Mouse (Mus musculus): ENCODE measurements around the gene Kcnk18. TPM values are rescaled to one million over a fixed set of nuclear protein-coding genes. Genes with fewer than 3 reads are reported as not detected.
A peak's percentile ranks its signal among the peaks of the same experiment; 100 is the strongest.

Kcnk18 gene
- total and polyA plus RNA-seq, 2 experiments, result not detected

- Histone ChIP-seq H3K27ac (replicated peaks; ENCODE audit: insufficient read depth, low read depth, low read length) (no peak overlapping the region), H3K79me2 (ENCODE audit: control insufficient read depth, insufficient read depth, low read length) (no peaks in the 10 kb centered on the region), H3K9ac (ENCODE audit: low read depth, low read length) (no peak overlapping the region), H3K27me3 (ENCODE audit: control insufficient read depth, insufficient read depth, low read length) (no peaks in the 10 kb centered on the region; the same call in 1 of the 2 replicates), H3K4me3 (ENCODE audit: insufficient read depth, low read depth, low read length) (no peak overlapping the region), H3K4me1 (ENCODE audit: control insufficient read depth, insufficient read depth, low read length) (no peaks in the 10 kb centered on the region), H3K36me3 (ENCODE audit: control insufficient read depth, insufficient read depth, low read length) (no peaks in the 10 kb centered on the region)
- TF ChIP-seq POLR2A (IDR thresholded peaks at IDR 0.05; ENCODE audit: extremely low read depth, insufficient read depth, low read length) (no peak), CTCF (IDR thresholded peaks at IDR 0.05; ENCODE audit: low read depth, low read length) (no peak)
- DNase-seq (ENCODE audit: extremely low read depth, low read depth, low spot score), result no peak
- WGBS, result 82% methylated on average over 4 of the region's 4 CpGs
Observed at GRCm38 (mm10) chr19:59248144-59248543, 29.1 kb downstream of the Kcnk18 start.

- H3K4me1 ChIP-seq (ENCODE audit: control insufficient read depth, insufficient read depth, low read length), result no peaks in the 10 kb centered on the region
- TF ChIP-seq POLR2A (IDR thresholded peaks at IDR 0.05; ENCODE audit: extremely low read depth, insufficient read depth, low read length) (no peak), CTCF (IDR thresholded peaks at IDR 0.05; ENCODE audit: low read depth, low read length) (no peak)
- no peak overlapping the region for H3K4me3 ChIP-seq (ENCODE audit: insufficient read depth, low read depth, low read length)
- no peak overlapping the region for H3K27ac ChIP-seq (replicated peaks; ENCODE audit: insufficient read depth, low read depth, low read length)
- DNase-seq (ENCODE audit: extremely low read depth, low read depth, low spot score), result no peak
- H3K79me2 ChIP-seq (ENCODE audit: control insufficient read depth, insufficient read depth, low read length), result no peaks in the 10 kb centered on the region
- no peaks in the 10 kb centered on the region; the same call in 1 of the 2 replicates for H3K27me3 ChIP-seq (ENCODE audit: control insufficient read depth, insufficient read depth, low read length)
- WGBS, result 77% methylated on average over 11 of the region's 11 CpGs
- no peaks in the 10 kb centered on the region for H3K36me3 ChIP-seq (ENCODE audit: control insufficient read depth, insufficient read depth, low read length)
- H3K9ac ChIP-seq (ENCODE audit: low read depth, low read length), result no peak overlapping the region
Observed at GRCm38 (mm10) chr19:59248553-59249286, 29.7 kb downstream of the Kcnk18 start.

- no peak overlapping the region for H3K4me3 ChIP-seq (ENCODE audit: insufficient read depth, low read depth, low read length)
- no peaks in the 10 kb centered on the region for H3K4me1 ChIP-seq (ENCODE audit: control insufficient read depth, insufficient read depth, low read length)
- no peaks in the 10 kb centered on the region for H3K36me3 ChIP-seq (ENCODE audit: control insufficient read depth, insufficient read depth, low read length)
- H3K27me3 ChIP-seq (ENCODE audit: control insufficient read depth, insufficient read depth, low read length), result peaks cover 3% of the 10 kb centered on the region; the same call in 1 of the 2 replicates
- no peak for TF ChIP-seq POLR2A (IDR thresholded peaks at IDR 0.05; ENCODE audit: extremely low read depth, insufficient read depth, low read length)
- no peak for TF ChIP-seq CTCF (IDR thresholded peaks at IDR 0.05; ENCODE audit: low read depth, low read length)
- H3K9ac ChIP-seq (ENCODE audit: low read depth, low read length), result no peak overlapping the region
- no peak for DNase-seq (ENCODE audit: extremely low read depth, low read depth, low spot score)
- H3K79me2 ChIP-seq (ENCODE audit: control insufficient read depth, insufficient read depth, low read length), result no peaks in the 10 kb centered on the region
- 74% methylated on average over 2 of the region's 2 CpGs for WGBS
- H3K27ac ChIP-seq (replicated peaks; ENCODE audit: insufficient read depth, low read depth, low read length), result no peak overlapping the region
Observed at GRCm38 (mm10) chr19:59252651-59253050, 33.6 kb downstream of the Kcnk18 start.

GRCm38 (mm10) chr19:59259633-59260032, 40.6 kb downstream of the Kcnk18 start:
- no peak overlapping the region for H3K9ac ChIP-seq (ENCODE audit: low read depth, low read length)
- peaks cover 14% of the 10 kb centered on the region for H3K27me3 ChIP-seq (ENCODE audit: control insufficient read depth, insufficient read depth, low read length)
- no peak overlapping the region for H3K27ac ChIP-seq (replicated peaks; ENCODE audit: insufficient read depth, low read depth, low read length)
- no peaks in the 10 kb centered on the region for H3K79me2 ChIP-seq (ENCODE audit: control insufficient read depth, insufficient read depth, low read length)
- no peak for DNase-seq (ENCODE audit: extremely low read depth, low read depth, low spot score)
- no peaks in the 10 kb centered on the region for H3K36me3 ChIP-seq (ENCODE audit: control insufficient read depth, insufficient read depth, low read length)
- TF ChIP-seq CTCF (IDR thresholded peaks at IDR 0.05; ENCODE audit: low read depth, low read length) (no peak), POLR2A (IDR thresholded peaks at IDR 0.05; ENCODE audit: extremely low read depth, insufficient read depth, low read length) (no peak)
- no peak overlapping the region for H3K4me3 ChIP-seq (ENCODE audit: insufficient read depth, low read depth, low read length)
- WGBS, result 57% methylated on average over 5 of the region's 5 CpGs
- H3K4me1 ChIP-seq (ENCODE audit: control insufficient read depth, insufficient read depth, low read length), result no peaks in the 10 kb centered on the region

- Histone ChIP-seq H3K79me2 (ENCODE audit: control insufficient read depth, insufficient read depth, low read length) (no peaks in the 10 kb centered on the region), H3K9ac (ENCODE audit: low read depth, low read length) (0 out of 2 replicates have a peak within 1 kb of the TSS, but pooled peaks have one; percentile 26), H3K27ac (replicated peaks; ENCODE audit: insufficient read depth, low read depth, low read length) (no peak within 1 kb of the TSS), H3K27me3 (ENCODE audit: control insufficient read depth, insufficient read depth, low read length) (peaks cover 14% of the 10 kb centered on the region), H3K36me3 (ENCODE audit: control insufficient read depth, insufficient read depth, low read length) (no peaks in the 10 kb centered on the region), H3K4me3 (ENCODE audit: insufficient read depth, low read depth, low read length) (peak within 1 kb of the TSS; percentile 39), H3K4me1 (ENCODE audit: control insufficient read depth, insufficient read depth, low read length) (no peaks in the 10 kb centered on the region)
- TF ChIP-seq CTCF (IDR thresholded peaks at IDR 0.05; ENCODE audit: low read depth, low read length) (no peak), POLR2A (IDR thresholded peaks at IDR 0.05; ENCODE audit: extremely low read depth, insufficient read depth, low read length) (no peak)
- DNase-seq (ENCODE audit: extremely low read depth, low read depth, low spot score), result no peak
- WGBS, result 4% methylated on average over 55 of the region's 55 CpGs
Observed at GRCm38 (mm10) chr19:59260718-59261442, 41.9 kb downstream of the Kcnk18 start, which contains the start of gene Slc18a2. TSS of gene Slc18a2 (plus strand) at chr19:59260896.
